Mouse (Mus musculus): ENCODE measurements around the gene Tpcn1. TPM values are rescaled to one million over a fixed set of nuclear protein-coding genes. Genes with fewer than 3 reads are reported as not detected.

Gene Tpcn1
- polyA plus RNA-seq (2014; fragmentation: Nextera tagmentation; extraction: Ambion mirVana), result 12.5 and 15.6 TPM in 2 replicates

DNA sequence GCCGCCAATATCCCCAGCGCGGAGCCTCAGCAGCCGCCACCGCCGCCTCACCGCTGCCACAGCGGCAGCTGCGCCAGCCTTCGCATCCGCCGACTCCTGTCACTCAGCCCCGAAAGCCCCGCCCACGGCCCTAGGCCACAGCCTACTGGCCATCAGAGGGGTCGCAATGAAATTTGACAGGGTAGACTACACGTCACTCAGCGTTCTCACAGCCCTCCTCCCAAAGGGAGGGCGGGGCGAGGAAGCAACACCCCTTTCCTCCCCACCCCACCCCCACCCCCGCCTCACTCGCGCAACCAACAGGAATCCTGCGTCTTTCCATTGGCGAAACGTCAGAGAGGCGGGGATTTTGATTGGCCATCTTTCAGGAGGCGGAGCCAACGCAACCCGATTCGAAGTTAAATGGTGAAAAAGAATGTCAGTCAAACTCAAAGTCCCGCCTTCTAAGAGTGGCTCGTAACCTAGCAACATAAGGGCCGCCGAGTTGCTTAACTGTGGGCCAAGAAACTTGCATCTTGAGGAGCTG is at the start of gene Tpcn1, which contains the start of gene Iqcd:
Gene Tpcn1, minus strand, starts transcription at position 105 of the 526 bp plus-strand sequence.
Gene Iqcd, plus strand, starts transcription at position 448 of the 526 bp plus-strand sequence.
- ATAC-seq (ENCODE audit: low FRiP score) (peak; percentile 98), DNase-seq (ENCODE audit: low spot score) (peak; percentile 100)
- peak within 1 kb of the TSS; percentile 58 for H3K4me3 ChIP-seq (ENCODE audit: low read depth, low read length)
- peak within 1 kb of the TSS; percentile 80 for H3K4me2 ChIP-seq (replicated peaks; ENCODE audit: low read depth, low read length)
- no peaks in the 10 kb centered on the region for H3K9me3 ChIP-seq (ENCODE audit: control insufficient read depth, low read length)
- H3K9ac ChIP-seq (ENCODE audit: low read depth, low read length), result peak within 1 kb of the TSS; percentile 74
- H3K4me1 ChIP-seq (replicated peaks; ENCODE audit: control insufficient read depth, insufficient read depth, low read length), result peaks cover 5% of the 10 kb centered on the region
- H3K27me3 ChIP-seq (ENCODE audit: control insufficient read depth, insufficient read depth, low read length), result no peaks in the 10 kb centered on the region
- H3K36me3 ChIP-seq (ENCODE audit: control insufficient read depth, insufficient read depth, low read length), result no peaks in the 10 kb centered on the region
- WGBS, result under 1% methylated on average over 35 of the region's 35 CpGs
- 0 out of 2 replicates have a peak within 1 kb of the TSS, but pooled peaks have one; percentile 48 for H3K27ac ChIP-seq (ENCODE audit: low read depth, low read length)

GRCm38 (mm10) chr5:120635633-120636032 is 47.2 kb upstream of the Tpcn1 start:
- DNase-seq (ENCODE audit: low spot score) (no peak), ATAC-seq (ENCODE audit: low FRiP score) (no peak)
- no peak overlapping the region for H3K4me2 ChIP-seq (replicated peaks; ENCODE audit: low read depth, low read length)
- peaks cover 3% of the 10 kb centered on the region; the same call in 1 of the 2 replicates for H3K27me3 ChIP-seq (ENCODE audit: control insufficient read depth, insufficient read depth, low read length)
- no peaks in the 10 kb centered on the region for H3K4me1 ChIP-seq (replicated peaks; ENCODE audit: control insufficient read depth, insufficient read depth, low read length)
- no peak overlapping the region for H3K9ac ChIP-seq (ENCODE audit: low read depth, low read length)
- no peak overlapping the region for H3K4me3 ChIP-seq (ENCODE audit: low read depth, low read length)
- H3K27ac ChIP-seq (ENCODE audit: low read depth, low read length), result no peak overlapping the region
- no peaks in the 10 kb centered on the region for H3K9me3 ChIP-seq (ENCODE audit: control insufficient read depth, low read length)
- no peaks in the 10 kb centered on the region for H3K36me3 ChIP-seq (ENCODE audit: control insufficient read depth, insufficient read depth, low read length)
- WGBS, result 89% methylated on average over 5 of the region's 5 CpGs

DNA sequence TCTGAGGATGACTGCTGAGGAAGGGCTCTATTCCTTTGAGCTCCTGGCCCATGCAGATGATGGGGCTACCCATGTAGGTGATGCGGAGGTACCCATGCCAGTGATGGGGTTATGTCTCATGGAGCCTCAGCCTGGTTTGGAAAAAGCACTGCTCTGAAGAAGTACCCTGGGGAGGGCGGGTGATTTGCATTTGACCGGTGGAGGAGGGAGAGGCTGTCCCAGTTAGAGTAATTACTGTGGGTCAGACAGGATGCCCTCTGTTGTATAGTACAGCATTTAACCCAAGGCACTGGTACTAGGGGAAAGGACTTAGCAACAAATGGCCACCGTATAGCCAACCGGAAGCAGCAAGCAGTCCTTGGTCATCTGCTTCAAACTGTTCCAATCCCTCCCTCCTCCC is 46.4 kb upstream of the Tpcn1 start:
- no peak for DNase-seq (ENCODE audit: low spot score)
- ATAC-seq (ENCODE audit: low FRiP score), result no peak
- WGBS, result 36% methylated on average over 5 of the region's 5 CpGs
- Histone ChIP-seq H3K4me3 (ENCODE audit: low read depth, low read length) (no peak overlapping the region), H3K36me3 (ENCODE audit: control insufficient read depth, insufficient read depth, low read length) (no peaks in the 10 kb centered on the region), H3K4me1 (replicated peaks; ENCODE audit: control insufficient read depth, insufficient read depth, low read length) (no peaks in the 10 kb centered on the region), H3K9me3 (ENCODE audit: control insufficient read depth, low read length) (no peaks in the 10 kb centered on the region), H3K27me3 (ENCODE audit: control insufficient read depth, insufficient read depth, low read length) (peaks cover 3% of the 10 kb centered on the region; the same call in 1 of the 2 replicates), H3K9ac (ENCODE audit: low read depth, low read length) (no peak overlapping the region), H3K4me2 (replicated peaks; ENCODE audit: low read depth, low read length) (no peak overlapping the region), H3K27ac (ENCODE audit: low read depth, low read length) (no peak overlapping the region)

DNA sequence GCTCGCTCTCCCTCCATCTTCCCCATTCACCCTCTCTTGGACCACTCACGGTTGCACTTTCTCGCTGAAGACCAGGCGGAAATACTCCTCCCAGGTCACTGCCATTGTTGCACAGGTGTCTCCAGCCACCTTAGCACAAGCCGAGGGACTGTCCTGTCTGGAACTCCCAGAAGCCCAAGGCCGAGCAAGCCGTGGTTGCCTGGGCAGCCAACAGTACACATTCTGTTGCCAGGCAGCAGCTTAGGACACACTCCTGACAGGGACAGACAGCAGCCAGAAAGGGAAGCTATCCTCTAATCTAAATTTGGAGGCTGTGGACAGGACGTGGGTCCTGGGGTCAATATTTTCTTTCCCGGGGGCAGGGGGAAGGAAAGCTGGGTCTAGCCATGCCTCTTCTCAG is 45.7 kb upstream of the Tpcn1 start, which contains the start of gene Cfap73:
Gene Cfap73, minus strand, starts transcription at position 105 of the 400 bp plus-strand sequence.
- no peak within 1 kb of the TSS for H3K4me3 ChIP-seq (ENCODE audit: low read depth, low read length)
- no peak within 1 kb of the TSS for H3K27ac ChIP-seq (ENCODE audit: low read depth, low read length)
- ATAC-seq (ENCODE audit: low FRiP score) (no peak), DNase-seq (ENCODE audit: low spot score) (no peak)
- peaks cover 3% of the 10 kb centered on the region; the same call in 1 of the 2 replicates for H3K27me3 ChIP-seq (ENCODE audit: control insufficient read depth, insufficient read depth, low read length)
- WGBS, result 56% methylated on average over 9 of the region's 9 CpGs
- no peaks in the 10 kb centered on the region for H3K36me3 ChIP-seq (ENCODE audit: control insufficient read depth, insufficient read depth, low read length)
- H3K4me2 ChIP-seq (replicated peaks; ENCODE audit: low read depth, low read length), result no peak within 1 kb of the TSS
- H3K4me1 ChIP-seq (replicated peaks; ENCODE audit: control insufficient read depth, insufficient read depth, low read length), result no peaks in the 10 kb centered on the region
- H3K9ac ChIP-seq (ENCODE audit: low read depth, low read length), result no peak within 1 kb of the TSS
- H3K9me3 ChIP-seq (ENCODE audit: control insufficient read depth, low read length), result no peaks in the 10 kb centered on the region

- ATAC-seq (ENCODE audit: low FRiP score) (no peak), DNase-seq (ENCODE audit: low spot score) (no peak)
- H3K36me3 ChIP-seq (ENCODE audit: control insufficient read depth, insufficient read depth, low read length), result no peaks in the 10 kb centered on the region
- H3K4me3 ChIP-seq (ENCODE audit: low read depth, low read length), result no peak overlapping the region
- peaks cover 3% of the 10 kb centered on the region; the same call in 1 of the 2 replicates for H3K27me3 ChIP-seq (ENCODE audit: control insufficient read depth, insufficient read depth, low read length)
- no peak overlapping the region for H3K27ac ChIP-seq (ENCODE audit: low read depth, low read length)
- no peak overlapping the region for H3K9ac ChIP-seq (ENCODE audit: low read depth, low read length)
- WGBS, result 87% methylated on average over 5 of the region's 5 CpGs
- no peaks in the 10 kb centered on the region for H3K4me1 ChIP-seq (replicated peaks; ENCODE audit: control insufficient read depth, insufficient read depth, low read length)
- H3K4me2 ChIP-seq (replicated peaks; ENCODE audit: low read depth, low read length), result no peak overlapping the region
- H3K9me3 ChIP-seq (ENCODE audit: control insufficient read depth, low read length), result no peaks in the 10 kb centered on the region
Observed at GRCm38 (mm10) chr5:120631892-120632291, 43.4 kb upstream of the Tpcn1 start.

GRCm38 (mm10) chr5:120631128-120631527 is 42.7 kb upstream of the Tpcn1 start:
- no peak for ATAC-seq (ENCODE audit: low FRiP score)
- Histone ChIP-seq H3K27me3 (ENCODE audit: control insufficient read depth, insufficient read depth, low read length) (peaks cover 3% of the 10 kb centered on the region; the same call in 1 of the 2 replicates), H3K4me2 (replicated peaks; ENCODE audit: low read depth, low read length) (peak overlapping the region; percentile 21; the same call in 1 of the 2 replicates), H3K4me3 (ENCODE audit: low read depth, low read length) (no peak overlapping the region), H3K9me3 (ENCODE audit: control insufficient read depth, low read length) (no peaks in the 10 kb centered on the region), H3K9ac (ENCODE audit: low read depth, low read length) (no peak overlapping the region), H3K4me1 (replicated peaks; ENCODE audit: control insufficient read depth, insufficient read depth, low read length) (no peaks in the 10 kb centered on the region), H3K27ac (ENCODE audit: low read depth, low read length) (no peak overlapping the region), H3K36me3 (ENCODE audit: control insufficient read depth, insufficient read depth, low read length) (no peaks in the 10 kb centered on the region)
- no peak for DNase-seq (ENCODE audit: low spot score)
- 5% methylated on average over 29 of the region's 29 CpGs for WGBS

- DNase-seq (ENCODE audit: low spot score) (no peak), ATAC-seq (ENCODE audit: low FRiP score) (no peak)
- no peak overlapping the region for H3K4me3 ChIP-seq (ENCODE audit: low read depth, low read length)
- peaks cover 9% of the 10 kb centered on the region for H3K36me3 ChIP-seq (ENCODE audit: control insufficient read depth, insufficient read depth, low read length)
- H3K9ac ChIP-seq (ENCODE audit: low read depth, low read length), result no peak overlapping the region
- peaks cover 3% of the 10 kb centered on the region; the same call in 1 of the 2 replicates for H3K27me3 ChIP-seq (ENCODE audit: control insufficient read depth, insufficient read depth, low read length)
- WGBS, result 79% methylated on average over 7 of the region's 7 CpGs
- no peak overlapping the region for H3K4me2 ChIP-seq (replicated peaks; ENCODE audit: low read depth, low read length)
- no peaks in the 10 kb centered on the region for H3K9me3 ChIP-seq (ENCODE audit: control insufficient read depth, low read length)
- no peaks in the 10 kb centered on the region for H3K4me1 ChIP-seq (replicated peaks; ENCODE audit: control insufficient read depth, insufficient read depth, low read length)
- H3K27ac ChIP-seq (ENCODE audit: low read depth, low read length), result no peak overlapping the region
Observed at GRCm38 (mm10) chr5:120628624-120629023, 40.2 kb upstream of the Tpcn1 start.

- peaks cover 3% of the 10 kb centered on the region; the same call in 1 of the 2 replicates for H3K27me3 ChIP-seq (ENCODE audit: control insufficient read depth, insufficient read depth, low read length)
- no peaks in the 10 kb centered on the region for H3K9me3 ChIP-seq (ENCODE audit: control insufficient read depth, low read length)
- peak overlapping the region; percentile 43; the same call in 1 of the 2 replicates for H3K27ac ChIP-seq (ENCODE audit: low read depth, low read length)
- H3K9ac ChIP-seq (ENCODE audit: low read depth, low read length), result no peak overlapping the region
- ATAC-seq (ENCODE audit: low FRiP score) (peak; percentile 56), DNase-seq (ENCODE audit: low spot score) (no peak)
- H3K4me1 ChIP-seq (replicated peaks; ENCODE audit: control insufficient read depth, insufficient read depth, low read length), result no peaks in the 10 kb centered on the region
- 86% methylated on average over 15 of the region's 15 CpGs for WGBS
- H3K4me3 ChIP-seq (ENCODE audit: low read depth, low read length), result no peak overlapping the region
- H3K4me2 ChIP-seq (replicated peaks; ENCODE audit: low read depth, low read length), result no peak overlapping the region
- H3K36me3 ChIP-seq (ENCODE audit: control insufficient read depth, insufficient read depth, low read length), result peaks cover 9% of the 10 kb centered on the region
Observed at GRCm38 (mm10) chr5:120627515-120628300, 39.2 kb upstream of the Tpcn1 start.
